Mouse (Mus musculus): ENCODE measurements around the gene Tmem206. TPM values are rescaled to one million over a fixed set of nuclear protein-coding genes. Genes with fewer than 3 reads are reported as not detected.

The Tmem206 gene
- polyA plus RNA-seq, 1 experiment from 2014 or later = 18.3 TPM

DNA sequence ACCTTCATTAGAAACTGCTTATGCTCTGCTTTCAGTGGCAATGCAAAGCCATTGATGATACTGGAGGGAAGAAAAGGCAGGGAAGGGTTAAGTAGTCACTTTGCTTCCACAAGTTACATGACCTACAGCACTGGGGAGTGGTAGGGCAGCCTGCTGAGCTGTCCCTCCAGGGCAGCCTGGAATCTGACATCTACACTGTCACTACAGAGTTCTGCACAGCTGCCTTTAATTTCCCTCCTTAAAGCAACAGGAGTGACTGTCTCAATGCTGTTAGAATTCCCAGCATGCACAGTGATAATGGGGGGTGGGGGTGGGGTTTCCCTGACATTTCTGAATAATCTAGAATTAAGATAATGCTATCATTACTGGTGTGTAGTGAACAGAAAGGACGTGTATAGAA, 31.2 kb downstream of the Tmem206 start:
- H3K9ac ChIP-seq = no peak overlapping the region
- peaks cover 38% of the 10 kb centered on the region for H3K36me3 ChIP-seq
- no peaks in the 10 kb centered on the region for H3K27me3 ChIP-seq
- ATAC-seq (ENCODE audit: insufficient number of reproducible peaks, insufficient read depth, low FRiP score, low TSS enrichment, low read depth) = no peak
- no peak overlapping the region for H3K4me3 ChIP-seq
- no peaks in the 10 kb centered on the region for H3K9me3 ChIP-seq
- H3K27ac ChIP-seq = no peak overlapping the region
- WGBS = 27% methylated on average over 1 of the region's 1 CpGs
- H3K4me2 ChIP-seq = no peak overlapping the region
- peaks cover 35% of the 10 kb centered on the region for H3K4me1 ChIP-seq

DNA sequence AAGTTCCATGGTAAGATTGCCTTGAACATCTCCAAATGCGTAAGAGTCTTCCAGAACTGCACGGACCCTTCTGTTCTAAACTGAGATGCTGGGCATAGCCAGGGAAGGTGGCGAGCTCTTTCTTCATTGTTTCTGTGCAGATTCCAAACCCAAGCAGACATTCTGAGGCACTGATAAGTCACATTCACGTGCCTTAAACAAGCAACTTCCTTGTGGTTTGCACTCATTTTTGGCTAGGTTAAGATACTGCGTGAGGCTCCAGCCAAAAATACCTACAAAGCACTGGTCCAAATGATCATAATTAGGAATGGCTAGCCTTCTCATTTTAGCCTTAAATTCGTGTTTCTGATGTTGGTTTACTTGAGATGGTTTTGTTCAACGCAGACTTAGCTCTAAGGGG, 33.8 kb downstream of the Tmem206 start:
- H3K27me3 ChIP-seq = no peaks in the 10 kb centered on the region
- 83% methylated on average over 7 of the region's 7 CpGs for WGBS
- ATAC-seq (ENCODE audit: insufficient number of reproducible peaks, insufficient read depth, low FRiP score, low TSS enrichment, low read depth) = no peak
- H3K9me3 ChIP-seq = no peaks in the 10 kb centered on the region
- H3K9ac ChIP-seq = no peak overlapping the region
- H3K4me2 ChIP-seq = no peak overlapping the region
- H3K4me1 ChIP-seq = peaks cover 17% of the 10 kb centered on the region
- peaks cover 32% of the 10 kb centered on the region for H3K36me3 ChIP-seq
- H3K4me3 ChIP-seq = no peak overlapping the region
- no peak overlapping the region for H3K27ac ChIP-seq

DNA sequence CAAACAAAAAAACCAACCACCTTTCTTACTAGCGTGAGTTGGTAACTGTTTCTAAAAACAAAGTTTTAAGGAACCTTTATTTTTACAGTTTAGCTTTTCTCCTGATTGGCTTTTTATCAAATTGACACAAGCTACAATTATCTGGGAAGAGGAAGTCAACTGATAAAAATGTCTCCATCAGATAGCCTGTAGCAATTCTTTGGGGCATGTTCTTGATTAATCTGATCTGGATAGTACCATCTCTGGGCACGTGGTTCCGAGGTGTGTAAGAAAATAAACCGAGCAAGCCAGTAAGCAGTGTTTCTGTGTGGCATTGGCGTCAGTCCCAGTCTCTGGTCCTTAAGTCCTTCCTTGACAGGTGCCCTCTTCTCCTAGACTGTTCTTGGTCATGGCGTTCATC, 36.7 kb downstream of the Tmem206 start:
- H3K9me3 ChIP-seq = no peaks in the 10 kb centered on the region
- ATAC-seq (ENCODE audit: insufficient number of reproducible peaks, insufficient read depth, low FRiP score, low TSS enrichment, low read depth) = no peak
- H3K4me1 ChIP-seq = peaks cover 10% of the 10 kb centered on the region
- H3K27ac ChIP-seq = no peak overlapping the region
- H3K4me3 ChIP-seq = no peak overlapping the region
- 77% methylated on average over 6 of the region's 6 CpGs for WGBS
- no peak overlapping the region for H3K9ac ChIP-seq
- H3K27me3 ChIP-seq = no peaks in the 10 kb centered on the region
- peaks cover 15% of the 10 kb centered on the region; the same call in 1 of the 2 replicates for H3K36me3 ChIP-seq
- no peak overlapping the region for H3K4me2 ChIP-seq

- Histone ChIP-seq H3K27me3 (no peaks in the 10 kb centered on the region), H3K27ac (no peak overlapping the region), H3K36me3 (peaks cover 16% of the 10 kb centered on the region), H3K4me2 (no peak overlapping the region), H3K4me1 (no peaks in the 10 kb centered on the region), H3K9ac (no peak overlapping the region), H3K9me3 (no peaks in the 10 kb centered on the region), H3K4me3 (no peak overlapping the region)
- no peak for ATAC-seq (ENCODE audit: insufficient number of reproducible peaks, insufficient read depth, low FRiP score, low TSS enrichment, low read depth)
- 71% methylated on average over 4 of the region's 4 CpGs for WGBS
Measured at GRCm38 (mm10) chr1:191364477-191364876, 38.8 kb downstream of the Tmem206 start.

DNA sequence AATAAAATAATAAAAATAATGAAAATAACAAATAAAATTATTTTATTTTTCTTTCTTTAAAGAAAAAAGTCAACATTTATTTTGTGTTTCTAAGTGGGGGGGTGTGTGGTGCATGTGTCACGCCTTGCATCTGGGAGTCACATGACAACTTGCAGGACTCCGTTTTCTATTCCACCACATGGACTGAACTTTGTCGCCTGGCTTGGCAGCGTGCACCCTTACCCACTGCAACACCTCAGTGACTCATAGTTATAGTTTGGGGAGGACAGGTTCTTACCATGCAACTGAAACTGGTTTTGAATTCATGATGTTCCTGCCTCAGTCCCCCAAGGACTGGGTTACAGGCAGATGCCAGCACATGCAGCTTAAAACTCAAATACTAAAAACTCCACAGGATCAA, 42.5 kb downstream of the Tmem206 start:
- no peaks in the 10 kb centered on the region for H3K4me1 ChIP-seq
- H3K4me3 ChIP-seq = no peak overlapping the region
- H3K9ac ChIP-seq = no peak overlapping the region
- no peak overlapping the region for H3K27ac ChIP-seq
- 81% methylated on average over 4 of the region's 4 CpGs for WGBS
- H3K9me3 ChIP-seq = no peaks in the 10 kb centered on the region
- H3K4me2 ChIP-seq = no peak overlapping the region
- ATAC-seq (ENCODE audit: insufficient number of reproducible peaks, insufficient read depth, low FRiP score, low TSS enrichment, low read depth) = no peak
- H3K36me3 ChIP-seq = peaks cover 9% of the 10 kb centered on the region
- H3K27me3 ChIP-seq = no peaks in the 10 kb centered on the region

- no peaks in the 10 kb centered on the region for H3K4me1 ChIP-seq
- H3K27me3 ChIP-seq = no peaks in the 10 kb centered on the region
- no peak overlapping the region for H3K4me3 ChIP-seq
- no peak overlapping the region for H3K4me2 ChIP-seq
- no peak overlapping the region for H3K9ac ChIP-seq
- H3K9me3 ChIP-seq = no peaks in the 10 kb centered on the region
- H3K27ac ChIP-seq = no peak overlapping the region
- no peak for ATAC-seq (ENCODE audit: insufficient number of reproducible peaks, insufficient read depth, low FRiP score, low TSS enrichment, low read depth)
- peaks cover 9% of the 10 kb centered on the region for H3K36me3 ChIP-seq
Measured at GRCm38 (mm10) chr1:191369140-191369539, 43.4 kb downstream of the Tmem206 start.

DNA sequence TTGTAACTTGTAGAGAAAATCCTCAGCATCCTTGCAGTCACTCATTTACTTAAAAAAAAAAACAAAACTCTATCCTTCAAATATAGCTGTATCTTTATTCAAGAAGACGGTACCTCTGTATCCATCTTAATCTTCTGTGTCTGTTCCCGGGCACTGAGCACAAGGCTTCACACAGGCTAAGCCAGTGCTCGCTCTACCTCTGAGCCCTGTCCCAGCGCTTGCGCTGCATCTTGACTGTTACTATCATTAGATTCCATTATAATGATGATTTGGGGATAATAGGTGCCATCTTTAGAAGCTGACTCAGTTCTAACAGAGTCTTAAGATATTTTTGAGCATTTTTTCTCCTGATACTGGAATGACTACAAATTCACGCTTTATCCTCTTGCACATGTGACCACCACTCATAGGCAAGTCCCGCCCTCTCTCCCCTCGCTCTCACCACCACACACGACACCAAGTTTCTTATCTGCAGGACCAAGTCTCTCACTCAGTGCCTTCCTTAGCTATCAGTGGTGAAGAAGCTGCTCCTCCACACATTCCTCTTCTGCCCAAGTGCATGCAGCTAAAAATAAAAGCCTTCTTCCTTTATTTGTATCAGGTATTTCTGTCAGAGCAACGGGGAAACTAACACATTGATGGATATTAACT, 49.4 kb downstream of the Tmem206 start:
- no peak overlapping the region for H3K9ac ChIP-seq

GRCm38 (mm10) chr1:191375644-191375998, 49.9 kb downstream of the Tmem206 start:
- no peak overlapping the region for H3K4me2 ChIP-seq
- WGBS = 89% methylated on average over 5 of the region's 5 CpGs
- no peak overlapping the region for H3K27ac ChIP-seq
- no peak overlapping the region for H3K9ac ChIP-seq
- no peaks in the 10 kb centered on the region for H3K4me1 ChIP-seq
- H3K27me3 ChIP-seq = no peaks in the 10 kb centered on the region
- H3K4me3 ChIP-seq = no peak overlapping the region
- H3K36me3 ChIP-seq = peaks cover 5% of the 10 kb centered on the region; the same call in 1 of the 2 replicates
- no peak for ATAC-seq (ENCODE audit: insufficient number of reproducible peaks, insufficient read depth, low FRiP score, low TSS enrichment, low read depth)
- no peaks in the 10 kb centered on the region for H3K9me3 ChIP-seq

More for the DNA sequence above, 49.4 kb downstream of the Tmem206 start:
- H3K36me3 ChIP-seq = peaks cover 5% of the 10 kb centered on the region; the same call in 1 of the 2 replicates
- WGBS = 91% methylated on average over 10 of the region's 10 CpGs
- no peak overlapping the region for H3K4me2 ChIP-seq
- H3K4me1 ChIP-seq = no peaks in the 10 kb centered on the region
- H3K27ac ChIP-seq = no peak overlapping the region
- H3K9me3 ChIP-seq = no peaks in the 10 kb centered on the region
- no peak for ATAC-seq (ENCODE audit: insufficient number of reproducible peaks, insufficient read depth, low FRiP score, low TSS enrichment, low read depth)
- H3K4me3 ChIP-seq = no peak overlapping the region
- H3K27me3 ChIP-seq = no peaks in the 10 kb centered on the region

GRCm38 (mm10) chr1:191378080-191378479, 52.4 kb downstream of the Tmem206 start:
- Histone ChIP-seq H3K9ac (no peak overlapping the region), H3K4me2 (no peak overlapping the region), H3K36me3 (no peaks in the 10 kb centered on the region), H3K27ac (no peak overlapping the region), H3K4me1 (no peaks in the 10 kb centered on the region), H3K27me3 (no peaks in the 10 kb centered on the region), H3K9me3 (no peaks in the 10 kb centered on the region), H3K4me3 (no peak overlapping the region)
- ATAC-seq (ENCODE audit: insufficient number of reproducible peaks, insufficient read depth, low FRiP score, low TSS enrichment, low read depth) = no peak
- 93% methylated on average over 2 of the region's 2 CpGs for WGBS

DNA sequence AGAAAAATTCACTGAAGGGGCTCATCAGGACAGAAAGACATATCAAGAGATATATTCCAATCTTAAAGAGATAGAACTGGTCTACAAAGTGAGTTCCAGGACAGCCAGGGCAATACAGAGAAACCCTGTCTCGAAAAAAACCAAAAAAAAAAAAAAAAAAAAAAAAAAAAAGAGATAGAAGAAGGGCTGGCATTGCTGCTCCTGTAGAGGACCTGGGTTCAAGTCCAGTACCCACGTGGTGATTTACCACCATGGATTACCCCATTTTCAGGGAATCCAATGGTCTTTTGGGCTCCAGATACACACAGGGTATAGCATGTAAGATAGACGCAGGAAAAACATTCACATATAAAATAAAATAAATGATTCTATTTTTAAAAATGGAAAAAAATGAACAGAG, 55.1 kb downstream of the Tmem206 start:
- no peaks in the 10 kb centered on the region for H3K9me3 ChIP-seq
- H3K4me3 ChIP-seq = no peak overlapping the region
- H3K27ac ChIP-seq = no peak overlapping the region
- H3K4me2 ChIP-seq = no peak overlapping the region
- H3K9ac ChIP-seq = no peak overlapping the region
- H3K4me1 ChIP-seq = no peaks in the 10 kb centered on the region
- no peak for ATAC-seq (ENCODE audit: insufficient number of reproducible peaks, insufficient read depth, low FRiP score, low TSS enrichment, low read depth)
- peaks cover 3% of the 10 kb centered on the region; the same call in 1 of the 2 replicates for H3K36me3 ChIP-seq
- 86% methylated on average over 3 of the region's 3 CpGs for WGBS
- no peaks in the 10 kb centered on the region for H3K27me3 ChIP-seq

DNA sequence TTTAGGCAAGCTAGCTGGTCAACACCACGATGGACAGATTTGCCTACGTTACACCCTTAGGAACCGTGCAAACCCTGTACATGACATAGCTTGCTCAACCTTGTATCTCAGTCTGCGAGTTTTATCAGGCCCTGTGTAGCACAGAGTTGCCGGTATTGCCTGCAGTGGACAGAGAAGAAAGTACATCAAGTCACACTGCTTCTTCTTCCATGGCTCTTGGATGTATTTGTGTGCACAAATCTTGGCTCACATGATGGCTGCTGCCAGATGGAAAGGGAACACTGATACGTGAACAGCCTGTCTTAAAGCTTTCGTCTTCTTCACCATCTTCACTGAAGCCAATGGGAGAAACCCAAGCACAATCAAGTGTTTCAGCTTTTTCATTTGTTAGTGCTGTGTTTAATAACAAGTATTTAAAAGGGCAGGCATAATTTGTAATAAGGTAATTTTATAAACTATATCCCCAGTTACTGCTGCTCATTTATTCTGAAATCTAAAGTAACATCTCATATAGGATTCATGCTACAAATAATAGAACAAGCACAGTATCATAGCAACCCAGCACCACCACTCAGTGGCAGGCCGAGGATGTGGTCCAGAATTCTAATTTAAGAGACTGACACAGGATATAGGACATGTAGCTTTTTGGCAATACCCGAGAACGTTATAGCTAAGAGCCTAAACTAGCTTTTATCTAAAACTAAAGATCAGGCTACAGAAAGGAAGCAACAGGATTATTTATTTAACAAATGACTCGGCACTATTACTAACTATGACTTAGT, 56.4 kb downstream of the Tmem206 start:
- ATAC-seq (ENCODE audit: insufficient number of reproducible peaks, insufficient read depth, low FRiP score, low TSS enrichment, low read depth) = no peak
- Histone ChIP-seq H3K36me3 (peaks cover 3% of the 10 kb centered on the region; the same call in 1 of the 2 replicates), H3K27me3 (no peaks in the 10 kb centered on the region), H3K4me3 (no peak overlapping the region), H3K4me1 (no peaks in the 10 kb centered on the region), H3K9me3 (no peaks in the 10 kb centered on the region), H3K27ac (no peak overlapping the region), H3K4me2 (no peak overlapping the region), H3K9ac (no peak overlapping the region)
- 81% methylated on average over 11 of the region's 11 CpGs for WGBS

GRCm38 (mm10) chr1:191384786-191385430, 59.2 kb downstream of the Tmem206 start:
- no peak overlapping the region for H3K4me2 ChIP-seq
- H3K4me3 ChIP-seq = no peak overlapping the region
- no peaks in the 10 kb centered on the region for H3K9me3 ChIP-seq
- no peaks in the 10 kb centered on the region for H3K4me1 ChIP-seq
- H3K27me3 ChIP-seq = no peaks in the 10 kb centered on the region
- ATAC-seq (ENCODE audit: insufficient number of reproducible peaks, insufficient read depth, low FRiP score, low TSS enrichment, low read depth) = no peak
- 92% methylated on average over 10 of the region's 10 CpGs for WGBS
- no peak overlapping the region for H3K27ac ChIP-seq
- H3K36me3 ChIP-seq = peaks cover 3% of the 10 kb centered on the region; the same call in 1 of the 2 replicates
- H3K9ac ChIP-seq = no peak overlapping the region
